Mouse (Mus musculus) olfactory bulb, adult 2 months (tissue): ENCODE measurements around the gene Sirpa. TPM values are rescaled to one million over a fixed set of nuclear protein-coding genes. Genes with fewer than 3 reads are reported as not detected.

Source experiments
- H3K27ac ChIP-seq: fragments of 200-500 bp; 2 replicates; pipeline ENCODE4 v1.5.1; 2012; ENCODE audit warnings: low read depth, low read length; ENCODE audit not compliant: insufficient read depth
- H3K4me1 ChIP-seq: fragments of 200-500 bp; 2 replicates; pipeline ENCODE4 v1.6.1; 2012; ENCODE audit warnings: low read length; ENCODE audit not compliant: control insufficient read depth, insufficient read depth
- H3K4me3 ChIP-seq: fragments of 200-500 bp; 2 replicates; pipeline ENCODE4 v1.5.1; 2012; ENCODE audit warnings: mild to moderate bottlenecking, low read depth, low read length, moderate library complexity; ENCODE audit not compliant: insufficient read depth
- CTCF ChIP-seq: fragments of 200-500 bp; IDR thresholded peaks from 2 replicates; pipeline ENCODE4 v1.5.1; 2012; ENCODE audit warnings: low read depth, mild to moderate bottlenecking, low read length, moderate library complexity; ENCODE audit not compliant: insufficient read depth
- POLR2A ChIP-seq: fragments of 200-500 bp; IDR thresholded peaks from 2 replicates; pipeline ENCODE4 v1.6.1; 2012; ENCODE audit warnings: mild to moderate bottlenecking, low read depth, low read length, moderate library complexity; ENCODE audit not compliant: insufficient read depth
- WGBS: fragments of 180-500 bp; shearing (Covaris S2); methylation state at CpG from one replicate; pipeline ENCODE4 v1.1.7; 2018; 5-methylcytosine and 5-hydroxymethylcytosine counted together
- polyA plus RNA-seq: library from polyadenylated mRNA; stranded (reverse); fragments of >200 nt; gene quantifications from 2 replicates; pipeline ENCODE4 v1.2.4, GENCODE M21; 2012; ENCODE audit warnings: low replicate concordance; ENCODE audit not compliant: missing spikeins, insufficient read depth, insufficient read length

Sirpa gene
- polyA plus RNA-seq, 1 experiment, result not detected

- WGBS, result 62% methylated on average over 3 of the region's 3 CpGs
- Histone ChIP-seq H3K4me1 (peaks cover 28% of the 10 kb centered on the region), H3K4me3 (no peak overlapping the region), H3K27ac (peak overlapping the region; percentile 32; the same call in 1 of the 2 replicates)
- TF ChIP-seq POLR2A, result no peak
- no peak for TF ChIP-seq CTCF
Measured at GRCm38 (mm10) chr2:129558875-129559219, 33.8 kb upstream of the Sirpa start.

DNA sequence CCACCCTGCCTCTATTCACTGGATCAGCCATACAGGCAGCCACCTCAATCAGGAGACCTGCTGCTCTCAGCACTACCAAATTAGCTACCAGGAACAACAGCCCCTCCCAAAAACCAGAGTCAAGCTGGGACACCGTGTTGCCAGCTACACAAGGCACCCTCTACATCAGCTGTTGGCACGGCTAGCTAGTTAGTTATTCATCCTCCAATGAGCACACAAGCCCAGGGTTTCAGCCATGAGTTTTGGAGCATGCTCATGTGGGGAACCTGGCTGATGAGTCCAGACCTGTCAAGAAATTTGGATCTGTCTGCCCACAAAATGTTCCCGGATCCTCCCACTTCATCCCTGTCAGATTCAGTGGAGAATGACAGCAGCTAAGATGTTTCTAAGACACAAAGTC lies 30.8 kb upstream of the Sirpa start:
- H3K4me3 ChIP-seq, result no peak overlapping the region
- WGBS, result 36% methylated on average over 3 of the region's 3 CpGs
- H3K27ac ChIP-seq, result no peak overlapping the region
- TF ChIP-seq CTCF, result no peak
- TF ChIP-seq POLR2A, result no peak
- H3K4me1 ChIP-seq, result peaks cover 24% of the 10 kb centered on the region

- 69% methylated on average over 5 of the region's 5 CpGs for WGBS
- Histone ChIP-seq H3K4me3 (no peak overlapping the region), H3K27ac (no peak overlapping the region), H3K4me1 (peaks cover 17% of the 10 kb centered on the region)
- no peak for TF ChIP-seq POLR2A
- no peak for TF ChIP-seq CTCF
Measured at GRCm38 (mm10) chr2:129563944-129564709, 28.5 kb upstream of the Sirpa start.

GRCm38 (mm10) chr2:129569120-129569519 lies 23.5 kb upstream of the Sirpa start:
- Histone ChIP-seq H3K27ac (no peak overlapping the region), H3K4me1 (peaks cover 14% of the 10 kb centered on the region), H3K4me3 (no peak overlapping the region)
- TF ChIP-seq POLR2A (no peak), CTCF (no peak)
- 89% methylated on average over 7 of the region's 7 CpGs for WGBS

DNA sequence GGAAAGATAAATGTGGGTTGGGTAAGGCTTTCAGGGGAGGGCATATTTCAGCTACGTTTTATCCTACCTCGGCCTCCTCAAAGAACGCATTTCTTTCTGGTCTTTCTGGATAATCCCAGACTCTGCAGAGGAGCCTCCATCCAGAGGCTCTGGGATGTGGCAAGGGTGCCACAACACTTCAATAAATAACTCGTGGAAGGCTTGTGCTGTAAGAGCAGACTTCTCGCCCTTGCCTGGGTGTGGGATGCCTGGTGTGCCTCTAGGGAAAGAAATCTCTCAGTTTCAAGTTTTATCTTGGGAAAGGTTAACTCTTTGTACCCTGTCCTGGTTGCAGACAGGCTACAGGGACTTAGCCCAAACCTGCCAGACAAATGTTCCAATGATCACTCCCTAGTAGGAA lies 23.1 kb upstream of the Sirpa start:
- no peak overlapping the region for H3K27ac ChIP-seq
- H3K4me3 ChIP-seq, result no peak overlapping the region
- TF ChIP-seq CTCF, result no peak
- TF ChIP-seq POLR2A, result no peak
- H3K4me1 ChIP-seq, result peaks cover 18% of the 10 kb centered on the region
- 74% methylated on average over 5 of the region's 5 CpGs for WGBS

- peaks cover 35% of the 10 kb centered on the region for H3K4me1 ChIP-seq
- H3K27ac ChIP-seq, result peak overlapping the region; percentile 89
- 29% methylated on average over 4 of the region's 4 CpGs for WGBS
- TF ChIP-seq CTCF, result no peak
- no peak for TF ChIP-seq POLR2A
- H3K4me3 ChIP-seq, result no peak overlapping the region
Measured at GRCm38 (mm10) chr2:129573701-129574273, 18.8 kb upstream of the Sirpa start.

- no peak for TF ChIP-seq POLR2A
- Histone ChIP-seq H3K4me3 (peak overlapping the region; percentile 27), H3K4me1 (peaks cover 35% of the 10 kb centered on the region), H3K27ac (peak overlapping the region; percentile 89)
- WGBS, result 7% methylated on average over 24 of the region's 24 CpGs
Measured at GRCm38 (mm10) chr2:129574395-129575046, 18.1 kb upstream of the Sirpa start.

- Histone ChIP-seq H3K27ac (peak overlapping the region; percentile 89), H3K4me1 (peaks cover 35% of the 10 kb centered on the region), H3K4me3 (no peak overlapping the region)
- TF ChIP-seq CTCF (no peak), POLR2A (no peak)
- WGBS, result 97% methylated on average over 4 of the region's 4 CpGs
Measured at GRCm38 (mm10) chr2:129575113-129575512, 17.5 kb upstream of the Sirpa start.
